Mouse (Mus musculus) megakaryocyte progenitor cell, adult 5-6 weeks (primary cell): ENCODE results near the gene Slc2a6. TPM values are rescaled to one million over a fixed set of nuclear protein-coding genes. Genes with fewer than 3 reads are reported as not detected.

Experiments used
- ATAC-seq: replicated peaks from 2 replicates; pipeline ENCODE4 v1.8.0; 2016; ENCODE audit warnings: mild to moderate bottlenecking, moderate TSS enrichment, inconsistent platforms; ENCODE audit not compliant: poor library complexity
- total RNA-seq, 2 experiments: library from RNA; stranded (forward) in 1 of 2; stranded (reverse) in 1 of 2; fragments of 157-497, 149-512 nt in 1 of 2; fragments of 200-1000 nt in 1 of 2; gene quantifications; 2 replicates each; pipeline versions ENCODE4 v1.2.3 to v1.2.4; 2015 to 2017

The Slc2a6 gene
- total RNA-seq, 2 experiments from 2014 or later, result 2.9 to 6.7 TPM

GRCm38 (mm10) chr2:26973116-26973515 lies 54.7 kb downstream of the Slc2a6 start, which contains the start of gene Adamts13:
Adamts13 (plus strand) TSS chr2:26973416.
- no peak for ATAC-seq

Other genes starting within 250 kb of the Slc2a6 start
- not detected in 2 replicates for gene Abo, start 163.0 kb downstream of the Slc2a6 start, total RNA-seq (2015)
- gene Abo, start 163.0 kb downstream of the Slc2a6 start, total RNA-seq (2017), result not detected in 2 replicates
- gene Surf6, start 125.1 kb downstream of the Slc2a6 start, total RNA-seq (2015), result 14.7 and 26.2 TPM in 2 replicates
- gene Surf6, start 125.1 kb downstream of the Slc2a6 start, total RNA-seq (2017), result 50.7 and 56.8 TPM in 2 replicates
- 7.2 and 7.7 TPM in 2 replicates for gene Med22, start 117.3 kb downstream of the Slc2a6 start, total RNA-seq (2015)
- 17.0 and 17.6 TPM in 2 replicates for gene Med22, start 117.3 kb downstream of the Slc2a6 start, total RNA-seq (2017)
- gene Rpl7a, start 117.2 kb downstream of the Slc2a6 start, total RNA-seq (2015), result 2,379 and 2,445 TPM in 2 replicates
- 2,150 and 2,311 TPM in 2 replicates for gene Rpl7a, start 117.2 kb downstream of the Slc2a6 start, total RNA-seq (2017)
- 55.3 and 55.8 TPM in 2 replicates for gene Surf2, start 111.6 kb downstream of the Slc2a6 start, total RNA-seq (2015)
- gene Surf2, start 111.6 kb downstream of the Slc2a6 start, total RNA-seq (2017), result 62.8 and 86.7 TPM in 2 replicates
- gene Surf1, start 111.5 kb downstream of the Slc2a6 start, total RNA-seq (2015), result 72.3 and 90.4 TPM in 2 replicates
- 51.3 and 73.5 TPM in 2 replicates for gene Surf1, start 111.5 kb downstream of the Slc2a6 start, total RNA-seq (2017)
- gene Surf4, start 94.1 kb downstream of the Slc2a6 start, total RNA-seq (2015), result 121 and 123 TPM in 2 replicates
- gene Surf4, start 94.1 kb downstream of the Slc2a6 start, total RNA-seq (2017), result 107 and 114 TPM in 2 replicates
- 0.05 and 0.15 TPM in 2 replicates for gene Stkld1, start 94.0 kb downstream of the Slc2a6 start, total RNA-seq (2015)
- 0.14 TPM in 1 of 2 replicates, not detected in the other for gene Stkld1, start 94.0 kb downstream of the Slc2a6 start, total RNA-seq (2017)
- gene Rexo4, start 63.6 kb downstream of the Slc2a6 start, total RNA-seq (2015), result 24.9 and 25.2 TPM in 2 replicates
- 88.4 and 127 TPM in 2 replicates for gene Rexo4, start 63.6 kb downstream of the Slc2a6 start, total RNA-seq (2017)
- gene Adamts13, start 54.6 kb downstream of the Slc2a6 start, total RNA-seq (2015), result 0.15 and 1.3 TPM in 2 replicates
- gene Adamts13, start 54.6 kb downstream of the Slc2a6 start, total RNA-seq (2017), result not detected in 2 replicates
- gene Cacfd1, start 18.1 kb downstream of the Slc2a6 start, total RNA-seq (2015), result 15.9 and 18.2 TPM in 2 replicates
- 5.1 and 11.5 TPM in 2 replicates for gene Cacfd1, start 18.1 kb downstream of the Slc2a6 start, total RNA-seq (2017)
- not detected in 2 replicates for gene Mymk, start 44.2 kb upstream of the Slc2a6 start, total RNA-seq (2015)
- gene Mymk, start 44.2 kb upstream of the Slc2a6 start, total RNA-seq (2017), result not detected in 2 replicates
- not detected in 2 replicates for gene Adamtsl2, start 51.4 kb upstream of the Slc2a6 start, total RNA-seq (2015)
- not detected in 2 replicates for gene Adamtsl2, start 51.4 kb upstream of the Slc2a6 start, total RNA-seq (2017)
- gene Fam163b, start 114.5 kb upstream of the Slc2a6 start, total RNA-seq (2015), result not detected in 2 replicates
- not detected in 2 replicates for gene Fam163b, start 114.5 kb upstream of the Slc2a6 start, total RNA-seq (2017)
- gene Dbh, start 137.2 kb upstream of the Slc2a6 start, total RNA-seq (2015), result not detected in 2 replicates
- not detected in 2 replicates for gene Dbh, start 137.2 kb upstream of the Slc2a6 start, total RNA-seq (2017)
- not detected in 2 replicates for gene Sardh, start 220.3 kb upstream of the Slc2a6 start, total RNA-seq (2015)
- not detected in 2 replicates for gene Sardh, start 220.3 kb upstream of the Slc2a6 start, total RNA-seq (2017)